Mouse (Mus musculus) limb, embryonic 14.5 days (tissue): ENCODE results near the gene Rbfox3. TPM values are rescaled to one million over a fixed set of nuclear protein-coding genes. Genes with fewer than 3 reads are reported as not detected.
A peak's percentile ranks its signal among the peaks of the same experiment; 100 is the strongest.

Source experiments
- ATAC-seq: fragments of 200-750 bp; cut with Nextera tagmentation; 2 replicates; pipeline ENCODE4 v1.8.0; 2017; ENCODE audit warnings: low read depth, moderate number of reproducible peaks, moderate TSS enrichment; ENCODE audit not compliant: low FRiP score
- DNase-seq: peaks from one replicate; pipeline ENCODE4 v3.0.0-alpha.2; 2015; ENCODE audit warnings: low spot score
- H3K27ac ChIP-seq: fragments of 300-500 bp; sonication (generic); replicated peaks from 2 replicates; pipeline ENCODE4 v1.5.1; 2014; ENCODE audit warnings: low read depth, mild to moderate bottlenecking, low read length, moderate library complexity, mixed read lengths
- H3K27me3 ChIP-seq: fragments of 300-500 bp; sonication (generic); 2 replicates; pipeline ENCODE4 v1.6.1; 2014; ENCODE audit warnings: low read length, mixed read lengths; ENCODE audit not compliant: control insufficient read depth, insufficient read depth
- H3K36me3 ChIP-seq: fragments of 300-500 bp; sonication (generic); 2 replicates; pipeline ENCODE4 v1.6.1; 2014; ENCODE audit warnings: mild to moderate bottlenecking, low read length, moderate library complexity, mixed read lengths; ENCODE audit not compliant: control insufficient read depth, insufficient read depth
- H3K4me1 ChIP-seq: fragments of 300-500 bp; sonication (generic); 2 replicates; pipeline ENCODE4 v1.6.1; 2014; ENCODE audit warnings: antibody characterized with exemption, low read length, mixed read lengths; ENCODE audit not compliant: control insufficient read depth, insufficient read depth
- H3K4me2 ChIP-seq: fragments of 300-500 bp; sonication (generic); replicated peaks from 2 replicates; pipeline ENCODE4 v1.6.1; 2014; ENCODE audit warnings: low read depth, mild to moderate bottlenecking, low read length, moderate library complexity; ENCODE audit not compliant: severe bottlenecking
- H3K4me3 ChIP-seq: fragments of 300-500 bp; sonication (generic); replicated peaks from 2 replicates; pipeline ENCODE4 v1.5.1; 2014; ENCODE audit warnings: low read length
- H3K9ac ChIP-seq: fragments of 300-500 bp; sonication (generic); 2 replicates; pipeline ENCODE4 v1.6.1; 2014; ENCODE audit warnings: mild to moderate bottlenecking, low read depth, low read length, moderate library complexity; ENCODE audit not compliant: severe bottlenecking
- H3K9me3 ChIP-seq: fragments of 300-500 bp; sonication (generic); 2 replicates; pipeline ENCODE4 v1.6.1; 2016; ENCODE audit warnings: low read length; ENCODE audit not compliant: control insufficient read depth
- POLR2A ChIP-seq: fragments of 200-500 bp; IDR thresholded peaks from 2 replicates; pipeline ENCODE4 v1.8.0; 2012; ENCODE audit warnings: inconsistent platforms, mild to moderate bottlenecking, moderate library complexity, borderline replicate concordance; ENCODE audit not compliant: insufficient read depth, insufficient read length; ENCODE audit errors: extremely low read depth
- WGBS: fragments of 180-500 bp; shearing (Covaris S2); extraction: QIAGEN DNeasy Blood & Tissue Kit; methylation state at CpG from one replicate; pipeline ENCODE4 v1.1.7; 2014; 5-methylcytosine and 5-hydroxymethylcytosine counted together
- polyA plus RNA-seq, 2 experiments: library from polyadenylated mRNA; depleted of rRNA in 1 of 2; stranded (reverse) in 1 of 2; unstranded in 1 of 2; fragments of >200 nt; fragmentation: Nextera tagmentation in 1 of 2; extraction: Ambion mirVana in 1 of 2; gene quantifications; 2 replicates each; pipeline versions ENCODE4 v1.2.1 to v1.2.3; 2012 to 2014

Gene Rbfox3
- polyA plus RNA-seq, 2 experiments = 0.43 to 0.44 TPM

GRCm38 (mm10) chr11:118738323-118738722 lies 173.1 kb downstream of the Rbfox3 start:
- Histone ChIP-seq H3K4me2 (no peak overlapping the region), H3K27me3 (no peaks in the 10 kb centered on the region), H3K9me3 (no peaks in the 10 kb centered on the region), H3K36me3 (no peaks in the 10 kb centered on the region), H3K27ac (no peak overlapping the region), H3K4me1 (0 out of 2 replicates have a peak, but pooled peaks cover 3% of the 10 kb centered on the region), H3K4me3 (no peak overlapping the region), H3K9ac (no peak overlapping the region)
- DNase-seq (no peak), ATAC-seq (no peak)
- 28% methylated on average over 7 of the region's 7 CpGs for WGBS
- no peak for TF ChIP-seq POLR2A

- Histone ChIP-seq H3K9me3 (no peaks in the 10 kb centered on the region), H3K4me3 (no peak overlapping the region), H3K27me3 (no peaks in the 10 kb centered on the region), H3K4me2 (no peak overlapping the region), H3K4me1 (0 out of 2 replicates have a peak, but pooled peaks cover 3% of the 10 kb centered on the region), H3K36me3 (no peaks in the 10 kb centered on the region), H3K27ac (no peak overlapping the region), H3K9ac (no peak overlapping the region)
- no peak for ATAC-seq
- 45% methylated on average over 3 of the region's 3 CpGs for WGBS
- no peak for DNase-seq
- TF ChIP-seq POLR2A = no peak
Measured at GRCm38 (mm10) chr11:118737821-118738220, 173.6 kb downstream of the Rbfox3 start.

GRCm38 (mm10) chr11:118736993-118737392 lies 174.4 kb downstream of the Rbfox3 start:
- no peak for ATAC-seq
- H3K9ac ChIP-seq = no peak overlapping the region
- no peaks in the 10 kb centered on the region for H3K27me3 ChIP-seq
- no peak for TF ChIP-seq POLR2A
- H3K36me3 ChIP-seq = no peaks in the 10 kb centered on the region
- H3K9me3 ChIP-seq = no peaks in the 10 kb centered on the region
- H3K4me2 ChIP-seq = no peak overlapping the region
- WGBS = 69% methylated on average over 4 of the region's 4 CpGs
- H3K4me3 ChIP-seq = no peak overlapping the region
- no peak for DNase-seq
- H3K4me1 ChIP-seq = 0 out of 2 replicates have a peak, but pooled peaks cover 3% of the 10 kb centered on the region
- H3K27ac ChIP-seq = no peak overlapping the region

GRCm38 (mm10) chr11:118731655-118732054 lies 179.7 kb downstream of the Rbfox3 start:
- no peaks in the 10 kb centered on the region for H3K27me3 ChIP-seq
- H3K27ac ChIP-seq = no peak overlapping the region
- no peaks in the 10 kb centered on the region for H3K4me1 ChIP-seq
- H3K9ac ChIP-seq = no peak overlapping the region
- DNase-seq (no peak), ATAC-seq (no peak)
- no peaks in the 10 kb centered on the region for H3K9me3 ChIP-seq
- 86% methylated on average over 5 of the region's 5 CpGs for WGBS
- no peak overlapping the region for H3K4me3 ChIP-seq
- no peaks in the 10 kb centered on the region for H3K36me3 ChIP-seq
- TF ChIP-seq POLR2A = no peak
- no peak overlapping the region for H3K4me2 ChIP-seq

GRCm38 (mm10) chr11:118729373-118729772 lies 182.0 kb downstream of the Rbfox3 start:
- H3K4me3 ChIP-seq = no peak overlapping the region
- H3K36me3 ChIP-seq = no peaks in the 10 kb centered on the region
- H3K27me3 ChIP-seq = no peaks in the 10 kb centered on the region
- 30% methylated on average over 8 of the region's 8 CpGs for WGBS
- TF ChIP-seq POLR2A = no peak
- H3K27ac ChIP-seq = no peak overlapping the region
- no peaks in the 10 kb centered on the region for H3K4me1 ChIP-seq
- no peak overlapping the region for H3K4me2 ChIP-seq
- no peak overlapping the region for H3K9ac ChIP-seq
- no peaks in the 10 kb centered on the region for H3K9me3 ChIP-seq
- ATAC-seq = peak; percentile 34; the same call in 1 of the 2 replicates
- peak; percentile 27 for DNase-seq

- 57% methylated on average over 12 of the region's 12 CpGs for WGBS
- ATAC-seq (no peak), DNase-seq (no peak)
- no peaks in the 10 kb centered on the region for H3K4me1 ChIP-seq
- H3K4me3 ChIP-seq = no peak overlapping the region
- no peak overlapping the region for H3K9ac ChIP-seq
- TF ChIP-seq POLR2A = no peak
- no peaks in the 10 kb centered on the region for H3K36me3 ChIP-seq
- no peak overlapping the region for H3K4me2 ChIP-seq
- H3K27me3 ChIP-seq = no peaks in the 10 kb centered on the region
- H3K9me3 ChIP-seq = no peaks in the 10 kb centered on the region
- H3K27ac ChIP-seq = no peak overlapping the region
Measured at GRCm38 (mm10) chr11:118728797-118729196, 182.6 kb downstream of the Rbfox3 start.
